Mouse (Mus musculus): ENCODE results near the gene Ildr1.
A peak's percentile ranks its signal among the peaks of the same experiment; 100 is the strongest.

Ildr1 gene

GRCm38 (mm10) chr16:36693818-36694413 is at the start of gene Ildr1:
TSS of gene Ildr1 (plus strand) at chr16:36693978.
- peak; percentile 27 for DNase-seq (ENCODE audit: inconsistent ontology term)

DNA sequence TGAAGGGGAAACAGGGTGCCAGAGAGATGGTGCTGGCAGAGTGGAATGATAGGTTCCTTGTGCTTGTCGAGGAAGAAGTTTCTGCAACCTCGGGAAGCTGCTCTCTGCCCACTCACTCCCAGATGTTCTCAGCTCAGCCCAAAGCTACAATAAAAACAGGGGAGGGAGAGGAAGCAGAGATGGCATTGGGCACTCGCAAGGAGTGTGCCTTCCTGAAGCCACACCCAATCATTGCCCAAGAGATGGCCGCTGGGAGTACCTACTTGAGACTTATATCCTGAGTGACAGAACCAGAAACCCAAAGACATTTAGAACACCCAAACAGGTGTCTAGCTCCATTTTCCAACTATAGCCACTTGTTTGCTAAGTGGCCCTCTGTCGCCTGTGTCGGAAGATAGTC is 48.7 kb upstream of the Ildr1 start:
- DNase-seq (ENCODE audit: inconsistent ontology term) = no peak

GRCm38 (mm10) chr16:36649304-36649703 is 44.5 kb upstream of the Ildr1 start:
- DNase-seq (ENCODE audit: inconsistent ontology term) = no peak

- no peak for DNase-seq (ENCODE audit: inconsistent ontology term)
Measured at GRCm38 (mm10) chr16:36650511-36650910, 43.3 kb upstream of the Ildr1 start.

DNA sequence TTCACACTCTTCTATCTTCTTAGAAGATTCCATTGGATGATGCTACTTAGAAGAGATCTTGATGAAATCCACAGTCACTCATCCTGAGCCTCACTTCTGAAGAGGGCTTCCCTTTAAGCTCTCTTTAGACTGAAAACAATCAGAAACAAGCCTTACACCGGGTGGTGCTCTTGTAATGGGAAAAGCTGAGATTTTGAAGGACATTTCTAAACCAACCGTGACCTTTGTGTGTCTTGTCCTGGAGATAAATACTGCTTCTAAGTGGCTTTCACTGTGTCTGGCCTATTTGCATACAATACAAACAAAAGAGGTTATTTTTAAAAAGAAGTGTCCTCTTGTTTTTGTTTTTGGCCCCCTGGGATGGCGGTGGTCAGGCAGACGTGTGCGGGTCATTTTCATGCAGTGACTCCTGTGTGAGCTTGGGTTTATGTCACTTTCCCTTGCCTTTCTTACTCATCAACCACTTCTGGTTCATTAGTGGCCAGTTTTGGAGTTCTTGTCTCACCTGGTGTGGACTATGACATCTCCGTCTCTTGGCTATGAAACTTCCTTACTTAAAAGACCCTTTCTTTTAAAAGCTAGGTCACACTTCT is 42.5 kb upstream of the Ildr1 start:
- DNase-seq (ENCODE audit: inconsistent ontology term) = no peak

DNA sequence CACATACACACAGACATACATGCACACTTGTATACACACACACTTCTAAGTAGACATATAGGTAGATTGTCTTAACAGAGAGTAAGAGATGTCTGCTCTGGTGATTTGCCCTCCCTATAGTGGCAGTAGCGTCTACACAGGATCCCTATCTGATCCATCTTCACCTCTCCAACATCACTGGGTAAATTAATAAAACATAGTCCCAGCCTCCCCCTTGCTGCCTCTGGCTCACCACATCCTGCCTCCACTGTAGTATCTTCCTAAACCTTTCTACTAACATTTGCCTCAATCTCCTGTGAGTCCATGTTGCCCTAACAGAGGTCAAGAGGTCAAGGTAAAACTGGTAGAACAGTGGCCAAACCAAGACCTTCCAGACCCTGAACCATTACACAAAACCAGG is 38.6 kb upstream of the Ildr1 start:
- DNase-seq (ENCODE audit: inconsistent ontology term) = no peak

DNA sequence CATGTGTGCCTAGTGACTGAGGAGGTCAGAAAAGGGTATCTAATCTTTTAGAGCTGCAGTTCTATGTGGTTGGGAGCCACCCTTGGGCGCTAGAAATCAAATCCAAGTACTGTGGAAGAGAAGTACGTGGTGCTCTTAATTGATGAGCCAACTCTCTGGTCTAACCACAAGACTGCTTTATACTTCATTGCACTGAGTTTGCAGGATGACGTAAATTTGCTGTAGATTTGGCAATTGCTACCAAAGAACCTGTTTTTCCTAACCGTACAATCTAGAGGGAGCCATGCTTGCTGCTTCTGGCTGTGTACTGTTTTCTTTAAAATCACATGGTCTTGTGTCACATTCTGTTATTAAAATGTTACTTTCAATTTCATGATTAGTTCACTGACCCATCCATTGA is 37.9 kb upstream of the Ildr1 start:
- DNase-seq (ENCODE audit: inconsistent ontology term) = peak; percentile 3

DNA sequence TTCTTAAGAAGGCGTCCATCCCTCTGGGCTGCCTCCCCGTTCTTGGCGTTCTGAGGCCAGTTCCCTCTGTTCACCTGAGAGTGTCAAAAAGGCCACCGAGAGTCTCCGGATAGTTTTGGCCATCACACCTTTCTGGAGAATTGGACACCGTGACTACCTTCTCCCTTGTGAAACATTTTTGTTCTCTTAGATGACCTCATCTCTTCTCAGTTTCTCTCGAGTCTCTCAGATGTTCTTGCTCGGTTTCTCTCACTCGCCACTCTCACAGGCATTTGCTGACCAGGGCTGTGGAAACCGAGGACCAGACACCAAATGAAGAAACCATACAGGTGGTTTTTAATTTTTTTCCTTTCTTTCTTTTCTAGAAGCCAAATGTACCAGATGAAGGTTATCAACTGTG is 32.4 kb upstream of the Ildr1 start:
- no peak for DNase-seq (ENCODE audit: inconsistent ontology term)

- no peak for DNase-seq (ENCODE audit: inconsistent ontology term)
Measured at GRCm38 (mm10) chr16:36663484-36663883, 30.3 kb upstream of the Ildr1 start.

GRCm38 (mm10) chr16:36665782-36666181 is 28.0 kb upstream of the Ildr1 start, which contains the start of gene Cd86:
TSS of gene Cd86 (minus strand) at chr16:36666081.
- DNase-seq (ENCODE audit: inconsistent ontology term) = no peak

DNA sequence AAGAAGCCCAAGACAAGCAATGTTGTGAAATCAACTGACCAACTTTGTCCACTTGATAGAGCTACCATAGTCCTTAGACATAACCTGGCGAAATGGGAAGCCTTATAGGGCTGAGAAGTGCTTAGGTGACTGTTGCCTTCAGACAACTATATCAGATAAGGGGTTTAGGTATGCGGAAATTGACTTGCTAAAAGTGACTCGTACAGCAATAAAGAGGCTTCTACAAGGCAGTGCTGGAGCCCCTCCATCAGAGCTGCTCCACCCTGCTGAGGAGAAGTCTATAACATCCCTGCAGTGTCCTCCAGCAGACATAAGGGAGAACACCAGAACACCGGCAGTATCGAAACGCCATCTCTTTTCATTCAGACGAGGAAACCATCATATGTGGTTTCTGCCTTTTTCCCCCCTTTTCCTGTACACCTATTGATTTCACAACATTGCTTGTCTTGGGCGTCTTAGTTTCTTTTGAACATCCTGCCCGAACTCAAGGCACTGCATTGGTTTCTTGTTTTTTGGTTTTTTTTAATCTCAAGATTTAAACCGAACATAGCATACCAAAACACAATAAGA is 27.2 kb upstream of the Ildr1 start:
- DNase-seq (ENCODE audit: inconsistent ontology term) = no peak

GRCm38 (mm10) chr16:36670590-36670989 is 23.2 kb upstream of the Ildr1 start:
- DNase-seq (ENCODE audit: inconsistent ontology term) = no peak

- DNase-seq (ENCODE audit: inconsistent ontology term) = no peak
Measured at GRCm38 (mm10) chr16:36673196-36673595, 20.6 kb upstream of the Ildr1 start.

DNA sequence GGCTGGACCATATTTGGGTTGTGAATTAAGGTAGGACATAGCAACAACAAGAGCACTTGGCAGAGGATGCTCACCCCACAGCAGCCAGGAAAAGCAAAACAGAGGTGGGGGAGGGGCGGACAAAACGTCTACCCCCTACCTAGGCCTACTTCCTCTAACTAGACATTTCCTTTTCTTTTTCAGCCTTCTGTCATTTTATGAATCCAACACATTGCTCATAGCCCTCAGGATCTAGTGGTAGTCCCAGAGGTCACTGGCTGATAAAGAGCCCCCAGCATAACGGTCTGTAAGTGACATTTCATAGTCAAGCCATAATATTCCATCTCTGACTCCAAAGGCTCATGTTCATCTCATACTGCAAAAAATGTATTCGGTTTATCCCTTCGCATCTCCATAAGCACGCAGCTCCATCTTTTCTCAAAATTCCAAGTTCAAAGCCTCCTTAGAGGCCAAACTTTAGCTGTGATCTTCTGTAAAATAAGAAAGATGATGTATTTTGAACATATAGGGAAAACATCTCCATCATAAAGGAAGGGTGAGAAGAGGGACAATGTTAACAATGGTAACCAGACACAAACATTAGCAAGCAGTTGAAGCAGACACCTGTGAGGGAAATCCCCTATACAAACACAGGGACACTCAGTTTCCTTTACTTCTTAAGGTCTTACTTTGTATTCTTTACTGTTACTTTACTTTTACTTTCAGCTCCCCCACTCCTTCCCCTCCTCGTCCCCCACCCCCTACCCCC is 19.1 kb upstream of the Ildr1 start:
- no peak for DNase-seq (ENCODE audit: inconsistent ontology term)

DNA sequence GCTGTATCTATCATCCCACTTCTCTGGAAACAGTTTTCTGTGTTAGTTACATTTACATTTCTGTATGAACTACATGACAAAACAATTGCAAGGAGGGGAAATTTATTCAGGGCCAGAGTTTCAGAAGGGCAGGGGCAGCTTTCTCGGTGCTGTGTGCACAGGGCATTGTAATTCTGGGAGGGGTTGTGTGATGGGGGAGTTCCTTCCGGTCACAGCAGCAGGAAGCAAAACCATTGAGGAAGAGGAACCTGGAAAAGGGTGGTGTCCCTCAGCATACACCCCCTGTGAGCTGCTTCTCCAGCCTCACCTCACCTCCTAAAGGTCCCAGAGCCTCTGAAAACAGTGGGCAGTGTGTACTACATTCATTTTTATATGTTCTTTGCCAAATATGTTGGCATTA is 18.5 kb upstream of the Ildr1 start:
- no peak for DNase-seq (ENCODE audit: inconsistent ontology term)

DNA sequence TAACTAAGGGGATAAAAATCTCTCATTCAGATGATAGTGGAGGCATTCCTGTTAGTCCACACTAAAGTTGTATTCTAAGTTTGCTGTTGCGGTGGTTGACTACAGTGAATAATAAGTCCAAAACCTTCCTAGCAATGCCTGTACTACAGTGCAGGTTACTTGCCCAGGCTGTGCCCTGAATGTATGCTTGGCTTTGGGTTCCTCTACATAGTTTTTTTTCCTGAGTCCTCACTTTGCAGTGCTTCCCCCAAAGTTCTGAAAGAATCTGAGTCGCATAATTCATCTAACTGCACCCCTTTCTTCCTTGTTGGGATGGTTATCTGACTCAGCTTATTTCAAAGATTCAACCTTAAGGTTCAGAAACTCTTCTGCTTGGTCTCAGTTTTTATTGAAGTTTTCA is 17.9 kb upstream of the Ildr1 start:
- DNase-seq (ENCODE audit: inconsistent ontology term) = no peak

- no peak for DNase-seq (ENCODE audit: inconsistent ontology term)
Measured at GRCm38 (mm10) chr16:36681829-36682228, 11.9 kb upstream of the Ildr1 start.

GRCm38 (mm10) chr16:36684325-36684918 is 9.4 kb upstream of the Ildr1 start:
- no peak for DNase-seq (ENCODE audit: inconsistent ontology term)

GRCm38 (mm10) chr16:36688076-36688475 is 5.7 kb upstream of the Ildr1 start:
- DNase-seq (ENCODE audit: inconsistent ontology term) = no peak

DNA sequence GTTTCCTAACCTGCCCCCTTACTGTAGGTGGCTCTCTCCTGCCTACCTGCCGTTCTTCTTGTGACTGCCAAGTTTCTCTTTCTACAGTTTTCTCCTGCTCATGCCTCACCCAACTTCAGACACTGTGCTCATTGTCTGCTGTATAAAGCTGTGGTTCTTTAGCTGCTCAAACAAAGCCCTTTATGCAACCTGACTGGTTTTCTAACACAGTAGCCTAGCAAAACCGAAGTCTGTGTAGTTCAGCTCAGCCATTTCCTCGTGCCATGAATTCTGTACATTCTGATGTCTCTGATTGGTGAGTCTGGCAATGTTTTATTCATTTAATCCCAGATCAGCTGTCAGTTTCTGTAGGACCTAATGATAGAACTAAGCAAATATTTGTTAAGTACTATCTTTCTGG is 2.3 kb upstream of the Ildr1 start:
- peak; percentile 42 for DNase-seq (ENCODE audit: inconsistent ontology term)

GRCm38 (mm10) chr16:36694798-36695290 is 1.1 kb downstream of the Ildr1 start:
- DNase-seq (ENCODE audit: inconsistent ontology term) = peak; percentile 60

DNA sequence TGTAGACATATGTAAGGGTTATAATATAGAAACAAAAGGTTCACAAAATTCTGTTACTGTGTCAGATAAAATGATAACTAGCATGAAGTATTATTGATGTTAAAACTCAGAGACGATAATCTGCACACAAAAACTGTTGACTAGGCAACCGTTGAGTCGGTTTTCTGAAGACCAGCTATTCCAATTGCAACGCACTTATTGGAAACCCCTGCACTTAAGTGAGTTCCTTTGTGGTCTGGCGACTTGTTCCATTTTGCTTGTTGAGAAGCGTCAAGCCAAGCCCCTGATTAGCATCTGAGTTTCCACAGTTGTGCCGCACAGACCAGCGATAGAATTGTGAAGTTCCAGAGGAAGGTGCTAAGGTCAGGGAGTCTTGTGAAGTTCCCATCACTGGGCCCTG is 3.6 kb downstream of the Ildr1 start:
- DNase-seq (ENCODE audit: inconsistent ontology term) = no peak

Data from Muller cell, postnatal 12 days (primary cell).